Comparison of ENCODE assay signal across 8 mouse cellular contexts in the genomic region with DNA sequence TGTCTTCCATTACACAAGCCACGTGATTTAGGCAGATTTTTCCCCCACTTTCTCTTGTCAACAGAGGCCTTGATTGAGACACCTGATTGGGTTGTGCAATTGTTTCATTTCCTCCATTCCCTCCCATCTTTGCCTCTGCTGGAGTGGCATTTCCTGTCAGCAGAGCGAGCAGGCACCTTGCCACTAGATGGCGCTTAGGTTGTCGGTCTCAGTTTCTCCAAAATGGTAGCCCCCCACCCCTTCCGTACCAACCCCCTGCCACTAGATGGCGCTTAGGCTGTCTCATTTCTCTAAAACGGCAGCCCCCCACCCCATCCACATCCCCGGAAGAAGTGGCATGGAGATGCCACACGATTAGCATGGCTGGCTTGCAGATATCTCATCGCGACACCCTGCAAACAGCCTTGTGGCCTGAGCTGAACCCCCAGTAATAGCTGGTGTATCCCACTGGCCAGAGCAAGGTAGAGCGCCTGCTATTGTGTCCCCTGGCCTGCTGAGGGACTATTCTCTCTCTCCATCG. TPM values are rescaled to one million over a fixed set of nuclear protein-coding genes. Genes with fewer than 3 reads are reported as not detected.
DNase-seq lines count a peak whose midpoint lies in the region; ATAC-seq and TF ChIP-seq lines count a peak whose summit lies in the region.

No protein-coding gene starts in this region.

- DNase-seq in cerebellum, adult 8-10 months = peak; percentile 14
- DNase-seq in cerebellum, adult 11 months = no peak
- peak; percentile 93 for DNase-seq in ZHBTc4 (ENCODE audit: low read depth, low spot score)
- DNase-seq in embryonic facial prominence, embryonic 14.5 days (ENCODE audit: low spot score) = peak; percentile 81
- peak; percentile 53 to 67 for DNase-seq in heart, postnatal 10 days
- DNase-seq in left cerebral cortex, postnatal 10 days (ENCODE audit: extremely low spot score in 1 of 2, low spot score in 2 of 2) = peak; percentile 41 to 82
- DNase-seq in spleen, adult 2 months (ENCODE audit: low read depth in 1 of 2, low spot score in 2 of 2) = peak in 1 of 2 experiments; percentile 33

- H3K9ac ChIP-seq in embryonic facial prominence, embryonic 14.5 days (ENCODE audit: low read depth, low read length) = no peak overlapping the region

- TF ChIP-seq CTCF in spleen, adult 2 months (IDR thresholded peaks at IDR 0.05; ENCODE audit: extremely low read depth, insufficient read depth, insufficient read length, insufficient replicate concordance) = peak; percentile 72; the same call in 1 of the 2 replicates

- no peaks in the 10 kb centered on the region for H3K9me3 ChIP-seq in embryonic facial prominence, embryonic 14.5 days (ENCODE audit: control insufficient read depth, low read length)

- TF ChIP-seq POLR2A in spleen, adult 2 months (IDR thresholded peaks at IDR 0.05; ENCODE audit: low read depth, low read length) = no peak

- 31% methylated on average over 13 of the region's 13 CpGs for WGBS in embryonic facial prominence, embryonic 14.5 days
- WGBS in spleen, adult 2 months = 44% methylated on average over 13 of the region's 13 CpGs

- no peaks in the 10 kb centered on the region for H3K27me3 ChIP-seq in embryonic facial prominence, embryonic 14.5 days (replicated peaks; ENCODE audit: control insufficient read depth, insufficient read depth, low read length)
- no peaks in the 10 kb centered on the region for H3K27me3 ChIP-seq in spleen, adult 2 months (ENCODE audit: control insufficient read depth, insufficient read depth, low read length)

- no peak overlapping the region for H3K4me2 ChIP-seq in embryonic facial prominence, embryonic 14.5 days (ENCODE audit: low read depth, low read length)

- ATAC-seq in embryonic facial prominence, embryonic 14.5 days (ENCODE audit: low read depth) = peak; percentile 44; the same call in 1 of the 2 replicates
- peak; percentile 85 for ATAC-seq in megakaryocyte-erythroid progenitor cell, adult 5-6 weeks (replicated peaks; ENCODE audit: low FRiP score, low TSS enrichment, poor library complexity, severe bottlenecking)

- no peak overlapping the region for H3K4me3 ChIP-seq in embryonic facial prominence, embryonic 14.5 days (ENCODE audit: low read depth, low read length)
- no peak overlapping the region for H3K4me3 ChIP-seq in spleen, adult 2 months (ENCODE audit: extremely low read depth, insufficient read depth, insufficient read length)

- intact Hi-C loops in heart, postnatal 10 days (cut with DNase I) = loop anchor here (2.0 to 10.0 kb wide), 2 partner anchors 149 to 463 kb away; a partner anchor contains a TSS
- intact Hi-C loops in left cerebral cortex, postnatal 10 days (cut with DNase I) = loop anchor here (2.0 to 10.0 kb wide), 3 partner anchors 149 to 683 kb away; no protein-coding TSS in a partner anchor

- no peaks in the 10 kb centered on the region for H3K36me3 ChIP-seq in embryonic facial prominence, embryonic 14.5 days (ENCODE audit: control insufficient read depth, insufficient read depth, low read length)
- no peaks in the 10 kb centered on the region for H3K36me3 ChIP-seq in spleen, adult 2 months (ENCODE audit: control insufficient read depth, insufficient read depth, low read length)

- no peaks in the 10 kb centered on the region for H3K4me1 ChIP-seq in embryonic facial prominence, embryonic 14.5 days (ENCODE audit: control insufficient read depth, insufficient read depth, low read length)
- no peaks in the 10 kb centered on the region for H3K4me1 ChIP-seq in spleen, adult 2 months (ENCODE audit: control insufficient read depth, insufficient read depth, insufficient read length)

- H3K27ac ChIP-seq in embryonic facial prominence, embryonic 14.5 days (replicated peaks; ENCODE audit: low read depth, low read length) = no peak overlapping the region
- H3K27ac ChIP-seq in spleen, adult 2 months (ENCODE audit: insufficient read depth, low read length) = no peak overlapping the region

RNA-seq across cellular contexts. Expression of a gene that starts 18.8 kb away (rescaled TPM):
- 5.4 and 6.5 TPM in 2 replicates for polyA plus RNA-seq in embryonic facial prominence, embryonic 14.5 days (2014; fragmentation: Nextera tagmentation; extraction: Ambion mirVana)
- total RNA-seq in heart, postnatal 10 days (2021) = 1 to 10 TPM; 1.7 to 1.8 TPM
- total RNA-seq in left cerebral cortex, postnatal 10 days (2021) = 1 to 10 TPM; 5.4 to 5.7 TPM
- 1.6 TPM in 2 replicates for total RNA-seq in megakaryocyte-erythroid progenitor cell, adult 5-6 weeks (2014; fragmentation: Nextera tagmentation)
- total RNA-seq in megakaryocyte-erythroid progenitor cell, adult 5-6 weeks (2017) = 2.4 TPM in 1 of 2 replicates, not detected in the other
- polyA plus RNA-seq in spleen, adult 2 months (2012; rRNA removed) = 0.09 and 0.14 TPM in 2 replicates
